Mouse (Mus musculus) 3134 (cell line): ENCODE results near the gene Tmem212.
"Not testable (repeated sequence)": the region's sequence is repeated elsewhere in the genome, so short reads cannot be mapped to it uniquely, and the experiment has no call there.

Source experiments
- DNase-seq: peaks from one replicate; pipeline ENCODE4 v3.0.0-alpha.2; 2011; ENCODE audit warnings: low spot score; ENCODE audit not compliant: insufficient read length; ENCODE audit errors: extremely low read depth

Gene Tmem212

DNA sequence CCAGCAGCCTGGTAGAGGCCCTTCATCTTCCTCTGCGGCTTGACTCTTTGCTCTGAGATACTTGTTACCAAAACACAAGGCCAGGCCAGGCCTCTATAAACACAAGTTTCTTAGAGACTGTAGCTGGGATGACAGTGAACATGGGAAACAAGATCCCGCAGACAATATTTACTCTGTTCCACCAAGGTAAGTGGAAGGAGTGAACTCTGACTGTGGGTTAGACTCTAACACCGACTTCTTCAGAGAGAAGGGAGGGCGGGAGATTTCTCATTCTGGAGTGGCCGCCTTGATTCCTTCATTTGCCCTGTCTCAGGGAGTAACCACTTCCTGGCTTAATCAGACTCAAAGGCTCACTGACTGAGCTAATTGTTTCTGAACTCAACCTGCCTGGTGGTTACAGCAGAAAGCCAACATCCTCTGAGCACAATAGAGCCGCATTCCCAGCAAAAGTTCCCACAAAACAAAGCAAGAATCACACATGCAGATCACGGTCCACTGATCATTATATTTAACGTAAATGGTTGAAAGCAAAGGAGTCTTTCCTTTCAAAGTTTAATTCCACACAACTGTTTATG lies at the start of gene Tmem212:
Gene Tmem212 (minus strand): TSS at position 51 of the 575 bp plus-strand sequence.
- DNase-seq: no peak

DNA sequence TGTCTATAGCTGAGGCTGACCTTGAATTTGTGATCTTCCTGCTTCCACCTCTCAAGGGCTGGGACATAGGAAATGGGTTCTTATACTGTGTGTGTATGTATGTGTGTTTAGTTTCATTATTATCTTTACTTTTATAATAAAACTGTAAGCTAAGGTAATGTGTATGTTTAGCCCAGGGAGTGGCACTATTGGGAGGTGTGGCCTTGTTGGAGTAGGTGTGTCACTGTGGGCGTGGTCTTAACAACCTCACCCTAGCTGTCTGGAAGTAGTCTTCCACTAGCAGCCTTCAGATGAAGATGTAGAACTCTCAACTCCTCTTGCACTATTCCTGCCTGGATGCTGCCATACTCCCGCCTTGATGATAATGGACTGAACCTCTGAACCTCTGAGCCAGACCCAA lies 49.2 kb upstream of the Tmem212 start:
- DNase-seq: not testable (repeated sequence)

DNA sequence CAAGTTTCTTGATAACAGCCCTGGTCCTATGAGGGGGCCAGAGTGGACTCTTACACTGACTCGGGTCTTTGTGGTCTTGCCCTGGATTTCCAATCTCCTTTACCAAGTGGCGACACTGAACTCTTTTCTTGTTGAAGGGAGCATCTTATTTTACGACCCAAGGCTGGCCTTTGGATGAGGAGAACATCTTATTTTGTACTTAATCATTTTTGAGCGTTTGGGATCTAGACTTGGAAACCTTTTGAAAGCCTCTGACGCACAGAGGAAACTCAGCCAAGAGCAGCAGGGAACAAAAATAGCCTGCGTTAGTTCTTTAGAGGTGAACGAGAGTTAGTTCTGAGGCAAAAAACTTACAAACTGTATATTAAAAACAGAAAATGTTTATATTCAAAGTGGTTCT lies 46.8 kb upstream of the Tmem212 start:
- no peak for DNase-seq

DNA sequence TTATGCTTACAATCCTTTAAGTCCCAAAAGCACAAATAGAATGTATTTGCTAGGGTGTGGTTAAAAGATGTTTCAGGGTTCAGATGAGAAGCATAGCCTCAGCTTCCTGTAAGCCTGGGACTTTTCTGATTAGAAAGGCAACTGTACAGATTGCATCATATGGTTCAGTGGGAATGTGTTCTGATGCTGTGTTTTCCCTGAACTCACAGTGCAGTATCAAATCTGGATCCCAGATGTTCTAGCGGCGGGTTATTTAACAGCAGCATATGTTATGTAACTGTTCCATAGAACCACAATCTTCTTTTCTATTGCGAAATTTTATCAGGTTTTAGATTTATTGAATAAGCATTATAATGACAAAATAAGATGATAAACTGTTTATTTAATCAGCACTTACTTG lies 45.5 kb upstream of the Tmem212 start:
- no peak for DNase-seq

DNA sequence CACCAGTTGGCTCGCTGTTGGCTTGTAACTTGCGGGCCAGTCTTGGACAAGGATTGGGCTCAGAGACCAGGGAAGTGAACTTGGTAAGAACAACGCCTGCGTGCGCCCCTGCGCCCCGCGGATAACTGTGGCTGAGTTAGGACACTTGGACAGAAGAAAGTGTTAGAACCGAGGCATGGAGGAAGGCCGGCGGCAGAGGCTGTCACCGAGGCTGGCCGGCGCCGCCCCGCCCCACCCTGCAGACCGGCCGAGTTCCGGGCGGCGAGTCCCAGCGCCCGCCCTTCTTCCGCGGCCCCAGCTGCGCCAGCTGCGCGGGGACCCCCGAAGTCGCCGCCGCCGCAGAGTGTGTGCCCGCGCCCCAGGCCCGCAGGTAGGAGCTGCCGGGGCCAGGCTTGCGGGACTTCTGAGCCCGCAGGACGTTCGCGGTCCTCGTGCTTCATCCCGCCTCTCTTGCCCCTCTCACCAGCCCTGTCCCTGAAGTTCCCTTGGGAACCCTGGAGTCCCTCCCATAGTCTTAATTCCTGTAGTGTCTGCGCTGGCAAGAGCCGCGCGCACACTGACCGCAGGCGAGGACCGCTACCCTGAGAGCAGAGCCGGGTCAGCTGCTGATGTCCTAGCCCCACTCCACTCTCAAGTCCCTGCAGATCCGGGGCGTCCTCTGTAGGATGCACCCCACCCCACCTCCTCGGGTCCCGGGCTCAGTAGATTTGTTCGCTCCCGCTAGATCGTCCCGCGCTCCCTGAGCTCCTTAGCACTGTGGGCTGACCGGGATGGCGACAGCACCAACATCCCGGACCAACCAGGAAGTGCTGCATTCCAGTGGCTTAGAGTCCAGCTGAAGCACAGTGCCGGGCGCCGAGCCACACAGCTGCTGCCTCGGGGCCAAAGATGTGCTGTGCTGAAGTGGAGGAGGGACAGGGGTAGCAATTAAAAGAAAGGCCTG lies 42.5 kb upstream of the Tmem212 start, which contains the start of gene Pld1:
Gene Pld1 (plus strand): TSS at position 315 of the 943 bp plus-strand sequence.
- peak; percentile 98 for DNase-seq

DNA sequence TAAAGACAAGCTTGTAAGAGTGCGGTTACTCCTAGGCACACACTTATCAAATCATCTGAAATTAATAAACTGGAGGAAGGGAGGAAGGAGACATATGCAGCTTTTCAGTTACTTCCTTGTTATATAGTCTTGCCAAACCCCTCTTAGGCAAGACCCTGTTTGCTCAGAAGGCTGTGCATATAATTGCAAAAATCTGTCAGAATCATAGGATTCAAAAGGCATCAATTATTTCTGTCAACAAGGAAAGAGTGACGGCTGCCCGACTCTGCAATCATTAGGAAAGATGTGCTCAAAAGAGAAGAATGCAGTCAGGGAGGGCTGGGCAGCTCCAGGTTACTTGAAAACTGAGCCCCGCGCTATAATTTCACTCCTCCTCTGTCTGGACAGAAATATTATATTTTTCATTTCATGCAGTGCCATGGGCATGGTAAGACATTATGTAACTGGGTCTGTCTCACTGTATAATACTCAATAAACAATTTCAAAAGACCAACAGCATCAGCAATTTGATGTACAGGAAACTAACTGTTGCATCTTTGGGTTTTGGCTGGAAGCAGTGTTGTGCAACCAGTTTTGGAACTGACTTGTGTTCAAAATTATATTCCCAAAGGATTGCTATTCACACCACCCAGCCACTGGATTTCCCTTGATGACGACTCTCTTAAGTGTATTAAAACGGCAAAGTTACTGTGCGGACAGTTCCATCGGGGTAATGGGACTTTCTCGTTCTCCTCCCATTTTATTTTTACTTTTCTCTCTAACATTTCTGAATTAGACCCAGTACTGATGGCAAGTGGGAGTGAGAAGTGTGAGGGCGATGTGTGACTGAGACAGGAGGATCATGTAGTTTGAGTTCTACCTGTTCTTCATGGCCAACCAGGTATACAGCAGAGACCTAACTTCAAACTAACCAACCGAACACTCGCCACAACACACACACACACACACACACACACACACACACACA lies 41.3 kb upstream of the Tmem212 start:
- peak; percentile 16 for DNase-seq

DNA sequence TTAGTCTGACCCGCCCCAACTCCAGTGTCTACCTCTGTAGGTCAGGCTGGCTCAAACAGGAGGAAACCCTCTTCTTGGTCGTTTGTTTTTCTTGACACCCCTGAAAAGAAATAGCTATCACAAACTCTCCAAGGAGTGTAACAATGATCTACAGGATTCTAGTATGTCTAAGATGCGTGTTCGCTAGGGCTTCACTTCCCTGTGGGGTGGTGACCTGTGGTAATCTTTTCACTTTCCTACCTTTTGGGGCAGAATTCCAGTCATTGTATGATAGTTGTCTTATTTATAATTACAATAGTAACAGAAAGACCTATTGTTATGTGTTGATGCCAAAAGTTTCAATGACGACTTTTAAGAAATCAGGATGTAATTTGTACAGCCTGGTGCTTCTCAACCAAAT lies 40.6 kb upstream of the Tmem212 start:
- no peak for DNase-seq

DNA sequence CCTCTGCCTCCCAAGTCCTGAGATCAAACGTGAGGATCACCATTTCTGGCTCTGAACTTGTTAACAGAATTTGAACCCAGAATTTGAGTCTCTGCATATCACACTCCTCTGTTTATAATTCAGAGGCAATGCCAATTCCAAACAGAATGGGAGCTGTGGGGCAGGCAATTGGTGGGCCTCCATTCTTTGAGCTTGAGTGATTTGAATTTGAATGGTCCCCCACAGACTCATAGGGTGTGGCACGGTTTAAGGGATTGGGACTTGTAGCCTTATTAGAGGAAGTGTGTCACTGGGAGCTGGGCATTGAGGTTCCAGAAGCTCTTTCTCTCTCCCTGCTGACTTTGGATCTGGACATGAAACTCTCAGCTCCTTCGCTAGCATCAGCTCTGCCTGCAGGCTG lies 39.5 kb upstream of the Tmem212 start:
- DNase-seq: no peak

DNA sequence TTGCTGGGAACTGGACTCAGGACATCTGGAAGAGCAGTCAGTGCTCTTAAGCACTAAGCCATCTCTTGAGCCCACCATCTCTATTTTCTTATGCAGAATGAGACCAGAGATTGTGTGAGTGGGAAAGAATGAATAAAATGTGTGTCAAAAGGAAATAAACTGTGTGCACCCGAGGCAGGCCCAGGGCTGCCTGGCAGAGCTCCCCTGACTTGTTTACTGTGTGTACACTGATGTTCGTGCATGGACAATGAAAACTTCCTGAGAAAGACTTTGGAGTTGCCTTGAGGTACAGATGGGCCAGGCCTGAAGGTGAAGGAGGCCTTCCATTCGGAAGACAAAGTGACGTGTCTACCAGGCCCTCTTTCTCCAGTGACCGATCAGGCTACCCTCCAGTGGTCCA lies 36.2 kb upstream of the Tmem212 start:
- DNase-seq: no peak

DNA sequence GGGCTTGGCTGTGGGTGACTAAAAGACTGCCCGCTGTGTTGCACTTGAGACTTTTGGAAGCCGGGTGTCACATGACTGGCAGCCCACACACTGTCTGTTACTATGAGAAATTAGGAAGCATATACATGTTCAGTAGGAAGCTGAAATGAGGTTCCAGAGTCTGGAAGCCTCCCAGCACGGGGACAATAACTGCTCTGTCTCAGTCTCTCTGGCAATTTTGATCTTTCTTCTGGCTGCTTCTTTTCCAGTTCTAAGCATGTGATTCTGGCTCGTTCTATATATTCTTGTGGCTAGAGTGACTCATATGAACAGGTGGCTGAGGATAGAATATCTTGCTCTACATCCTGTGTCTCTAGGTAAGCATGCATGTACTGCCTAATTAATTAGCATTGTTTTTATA lies 33.1 kb upstream of the Tmem212 start:
- DNase-seq: peak; percentile 12

DNA sequence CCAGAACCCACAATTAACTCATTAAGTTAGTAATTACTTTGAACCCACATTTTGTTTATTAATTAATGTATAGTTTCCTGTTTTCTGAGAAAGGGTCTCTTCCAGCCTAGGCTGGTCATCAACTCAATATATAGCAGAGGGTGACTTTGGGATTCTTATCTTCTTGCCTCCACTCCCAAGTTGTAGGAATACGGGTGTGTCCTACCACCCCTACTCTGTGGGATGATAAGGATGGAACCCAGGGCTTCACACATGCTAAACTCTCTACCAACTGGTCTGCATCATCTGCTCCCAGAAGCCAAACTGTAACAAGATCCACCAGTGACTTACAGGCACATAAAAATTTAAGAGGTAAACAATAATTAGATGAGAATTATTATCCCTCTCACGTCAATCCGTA lies 27.9 kb upstream of the Tmem212 start:
- DNase-seq: no peak

DNA sequence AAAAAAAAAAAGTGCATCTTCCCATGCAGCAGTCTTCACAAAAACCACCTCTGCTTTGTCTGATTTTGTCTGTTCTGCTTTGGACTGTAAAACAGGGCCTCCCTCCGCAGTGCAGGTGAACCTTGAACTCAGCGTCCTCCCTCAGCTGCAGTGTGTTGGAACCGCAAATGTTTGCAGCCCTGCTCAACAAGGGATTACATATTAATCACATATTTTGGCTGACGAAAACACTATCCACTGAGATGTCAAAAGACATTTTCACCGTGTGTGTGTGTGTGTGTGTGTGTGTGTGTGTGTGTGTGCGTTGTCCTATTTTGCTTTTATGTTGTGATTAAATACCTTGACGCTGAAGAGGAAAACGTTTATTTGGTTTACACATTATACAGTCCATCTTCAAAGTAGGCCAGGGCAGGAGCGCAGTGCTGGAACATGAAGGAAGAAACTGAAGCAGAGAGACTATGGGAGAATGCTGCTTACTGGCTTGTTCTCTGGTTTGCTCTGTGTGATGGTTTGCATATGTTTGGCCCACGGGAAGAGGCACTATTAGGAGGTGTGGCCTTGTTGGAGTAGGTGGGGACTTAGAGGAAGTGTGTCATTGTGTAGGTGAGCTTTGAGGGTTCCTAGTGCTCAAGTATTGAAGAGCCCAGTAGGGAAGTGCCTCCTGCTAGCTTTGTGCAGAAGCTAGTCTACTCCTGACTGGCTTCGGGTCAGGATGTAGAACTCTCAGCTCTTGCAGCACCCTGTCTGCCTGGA lies 25.3 kb upstream of the Tmem212 start:
- DNase-seq: no peak

DNA sequence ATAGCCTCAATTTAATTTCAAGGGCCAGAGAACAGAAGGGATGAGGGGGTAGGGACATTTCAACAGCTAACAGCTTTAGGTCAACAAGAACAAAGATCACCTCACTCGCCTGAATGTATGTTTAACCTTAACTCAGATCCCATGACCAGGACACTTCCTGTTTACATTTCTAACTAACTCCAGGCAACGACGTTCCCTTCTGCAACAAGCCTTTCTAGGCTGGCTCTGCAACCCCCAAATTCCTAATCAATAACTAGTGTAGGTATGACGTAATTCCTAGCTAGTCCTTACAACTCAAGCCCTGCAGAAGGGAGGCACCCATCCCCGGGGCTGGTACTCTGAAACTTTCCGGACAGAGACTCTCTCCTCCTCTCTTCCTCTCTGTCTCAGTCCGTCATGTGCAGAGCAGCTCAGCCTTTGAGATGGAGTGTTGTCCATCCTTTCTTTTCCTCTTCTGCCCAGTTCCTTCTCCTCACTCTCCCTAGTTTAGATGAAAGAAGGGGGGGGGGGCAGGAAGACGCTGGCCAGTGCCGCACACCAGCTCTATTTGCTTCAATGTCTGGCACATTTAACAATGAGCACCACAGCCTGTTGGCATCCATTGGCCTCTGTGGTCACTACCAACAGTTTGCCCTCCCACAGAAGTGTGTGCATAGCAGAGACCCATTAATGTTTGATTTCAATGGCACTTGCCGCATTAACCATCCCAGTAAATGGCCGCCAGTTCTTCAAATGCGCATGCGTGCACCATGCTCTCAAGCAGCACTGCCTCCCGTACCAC lies 22.7 kb upstream of the Tmem212 start:
- no peak for DNase-seq

DNA sequence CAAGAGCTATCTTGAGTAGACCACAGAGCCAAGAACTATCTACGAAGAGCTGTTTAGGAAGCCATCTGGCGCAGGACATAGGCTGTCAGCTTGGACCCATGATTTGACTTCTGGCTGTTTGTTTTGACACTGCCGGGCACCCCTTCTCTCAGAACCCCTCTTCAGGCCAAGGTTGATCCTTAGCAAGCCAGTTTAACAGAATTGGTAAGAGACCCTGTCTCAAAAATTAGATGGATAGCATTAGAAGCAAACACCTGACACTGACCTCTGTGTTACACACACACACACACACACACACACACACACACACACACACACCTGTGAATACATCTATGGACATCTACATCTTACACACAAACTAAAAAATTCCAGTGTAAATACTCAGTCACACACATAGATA lies 12.8 kb upstream of the Tmem212 start:
- DNase-seq: no peak

DNA sequence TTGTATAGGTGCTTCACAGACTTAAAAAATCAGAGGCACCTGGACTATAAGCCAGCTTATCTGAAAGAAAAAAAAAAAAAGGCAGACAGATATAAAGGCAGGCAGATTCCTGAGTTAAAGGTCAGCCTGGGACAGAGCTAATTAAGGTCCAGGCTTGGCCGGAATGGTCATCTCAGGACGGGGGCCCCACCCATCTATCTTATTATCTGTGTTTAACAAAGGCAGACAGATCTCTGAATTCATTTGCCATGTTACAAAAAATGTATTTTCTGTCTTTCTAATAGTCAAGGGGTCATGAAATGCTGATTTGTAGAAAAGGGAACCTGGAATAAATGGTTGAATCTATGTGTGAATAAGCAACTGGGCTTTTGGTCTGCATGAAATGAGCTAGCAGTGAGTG lies 12.1 kb upstream of the Tmem212 start:
- DNase-seq: no peak

DNA sequence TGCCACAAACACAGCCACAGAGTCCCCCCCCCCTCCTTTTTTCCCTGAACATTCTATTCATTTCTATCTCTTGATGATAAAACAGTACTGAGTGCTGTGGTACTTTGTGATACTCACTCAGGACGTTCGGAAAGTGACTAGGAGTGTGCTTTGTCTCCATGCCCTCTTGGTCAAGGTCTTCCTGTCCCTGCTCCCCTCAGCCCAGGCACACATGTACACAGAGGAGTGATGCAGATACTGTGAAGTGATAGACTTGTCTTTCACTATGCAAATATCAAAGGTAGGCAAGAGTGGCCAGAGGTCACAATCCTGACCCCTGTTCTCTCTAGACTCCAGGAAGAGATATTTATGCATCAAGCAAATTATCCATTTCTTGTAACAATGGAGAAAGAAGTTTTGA lies 11.1 kb upstream of the Tmem212 start:
- DNase-seq: no peak

DNA sequence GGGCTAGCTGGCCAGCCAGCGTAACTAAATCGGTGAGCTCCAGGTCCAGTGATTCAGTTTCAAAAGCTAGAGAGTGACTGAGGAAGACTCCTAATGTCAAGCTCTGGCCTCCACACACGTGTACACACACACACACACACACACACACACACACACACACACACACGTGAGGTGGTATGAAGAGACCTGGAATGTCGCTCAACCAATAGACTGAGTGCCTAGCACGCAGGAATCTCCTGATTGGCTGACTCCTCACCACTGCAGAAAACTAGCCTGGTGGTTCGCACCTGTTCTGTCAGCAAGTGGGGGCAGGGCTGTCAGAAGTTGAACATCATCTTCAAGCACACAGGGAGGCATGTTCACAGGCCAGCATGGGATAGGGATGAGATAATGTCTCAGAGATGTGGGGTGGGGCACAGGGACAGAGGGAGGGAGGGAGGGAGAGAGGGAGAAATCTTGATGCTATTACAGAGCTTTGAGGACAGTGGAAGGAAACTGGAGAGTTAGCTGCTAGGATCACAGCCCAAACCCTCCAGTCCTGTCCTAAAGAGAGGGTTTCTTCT lies 10.6 kb upstream of the Tmem212 start:
- DNase-seq: no peak

DNA sequence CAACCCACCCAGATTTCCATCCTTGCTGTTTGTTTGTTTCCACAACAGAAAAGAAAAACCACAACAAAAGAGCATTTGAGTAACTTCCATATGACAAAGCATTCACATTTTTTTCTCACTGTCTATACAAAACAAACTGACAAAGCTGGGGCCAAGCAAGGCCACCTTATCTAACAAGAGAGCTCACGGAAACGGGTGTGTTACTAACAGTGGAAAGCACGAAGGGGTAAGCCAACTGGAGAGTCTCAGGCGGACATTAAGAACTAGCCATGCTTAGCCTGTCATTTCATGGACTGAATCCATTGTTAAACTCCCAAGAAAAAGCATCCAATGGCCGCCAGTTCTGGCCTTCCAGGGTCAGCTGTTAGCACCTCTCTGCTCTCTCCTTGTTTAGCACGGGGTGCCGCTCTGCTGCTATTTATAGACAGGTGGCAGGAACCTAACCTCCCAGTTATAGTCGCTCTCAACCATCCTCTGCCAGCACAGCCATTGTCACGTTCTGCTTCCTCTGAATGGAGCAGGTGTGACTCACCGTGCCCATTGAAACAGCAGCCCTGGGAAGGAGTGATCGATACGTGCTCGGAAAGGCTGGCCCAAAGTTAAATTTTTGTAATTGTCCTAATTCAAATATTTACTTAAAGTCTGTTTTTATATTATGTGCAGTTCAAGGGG lies 8.6 kb upstream of the Tmem212 start:
- DNase-seq: no peak

DNA sequence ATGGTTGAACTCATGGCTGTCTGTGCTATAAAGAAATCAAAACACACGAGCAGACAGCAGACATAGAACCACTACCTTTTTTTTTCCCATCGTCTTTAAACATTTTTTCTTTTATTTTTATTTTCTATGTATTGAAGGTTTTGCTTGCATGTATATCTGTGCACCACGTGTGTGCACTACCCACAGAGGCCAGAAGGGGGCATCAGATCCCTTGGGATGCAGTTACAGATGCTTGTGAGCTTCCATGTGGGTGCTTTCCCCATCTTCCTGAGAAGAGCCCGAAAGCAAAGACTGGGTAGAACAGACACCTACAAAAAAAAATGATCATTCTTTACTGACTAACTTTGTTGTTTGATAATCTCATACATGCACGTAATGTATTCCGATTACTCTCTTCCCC lies 5.7 kb upstream of the Tmem212 start:
- no peak for DNase-seq
